Mouse (Mus musculus): ENCODE data around the gene Islr. TPM values are rescaled to one million over a fixed set of nuclear protein-coding genes. Genes with fewer than 3 reads are reported as not detected.

Islr gene
- total and polyA plus RNA-seq, 3 experiments, result not detected

DNA sequence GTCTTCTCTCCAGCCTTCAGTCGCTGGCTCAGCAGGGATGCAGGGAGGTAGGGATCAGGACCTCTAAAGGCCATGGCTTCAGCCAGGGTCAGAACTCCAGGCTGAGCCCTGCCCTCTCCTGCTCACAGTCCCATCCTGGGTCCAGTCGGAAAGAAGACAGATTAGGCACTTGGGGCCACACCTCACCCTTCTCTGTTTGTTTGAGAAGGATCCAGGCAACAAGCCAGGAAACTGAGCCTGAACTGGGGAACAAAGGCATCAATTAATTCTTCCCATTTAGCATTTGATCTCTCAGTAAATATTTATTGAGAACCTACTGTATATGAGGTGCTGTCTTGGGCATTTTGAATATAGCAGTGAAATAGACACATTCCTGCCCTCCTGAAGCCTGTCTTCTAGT is 85.4 kb downstream of the Islr start, which contains the start of gene Ccdc33:
Gene Ccdc33 (minus strand): TSS at position 153 of the 400 bp plus-strand sequence.
- H3K27ac ChIP-seq (ENCODE audit: control insufficient read depth, low read depth, low read length), result no peak within 1 kb of the TSS
- no peaks in the 10 kb centered on the region for H3K4me1 ChIP-seq (ENCODE audit: control insufficient read depth in 1 of 2, insufficient read depth in 2 of 2, low read length in 2 of 2)
- H3K4me3 ChIP-seq (ENCODE audit: control insufficient read depth in 1 of 2, insufficient read depth in 1 of 2, low read depth in 2 of 2, low read length in 2 of 2), result no peak within 1 kb of the TSS
- TF ChIP-seq ZNF384 (IDR thresholded peaks at IDR 0.05; ENCODE audit: low read depth, low read length) (no peak), ELF1 (IDR thresholded peaks at IDR 0.05; ENCODE audit: low read depth, low read length) (no peak), ZMIZ1 (IDR thresholded peaks at IDR 0.05; ENCODE audit: low read depth, low read length) (no peak), MYC (IDR thresholded peaks at IDR 0.05; ENCODE audit: low read depth, low read length) (no peak), MAZ (IDR thresholded peaks at IDR 0.05; ENCODE audit: low read depth, low read length) (no peak), MAX (IDR thresholded peaks at IDR 0.05; ENCODE audit: low read length) (no peak), CHD1 (IDR thresholded peaks at IDR 0.05; ENCODE audit: low read depth, low read length) (no peak), MYB (IDR thresholded peaks at IDR 0.05; ENCODE audit: low read depth, low read length) (no peak), RAD21 (IDR thresholded peaks at IDR 0.05; ENCODE audit: low read depth, low read length) (no peak), CHD2 (IDR thresholded peaks at IDR 0.05; ENCODE audit: low read length) (no peak), TAL1 (IDR thresholded peaks at IDR 0.05; ENCODE audit: low read length) (no peak), SIN3A (IDR thresholded peaks at IDR 0.05; ENCODE audit: low read length) (no peak)
- no peaks in the 10 kb centered on the region for H3K36me3 ChIP-seq (ENCODE audit: control insufficient read depth in 1 of 2, insufficient read depth in 2 of 2, low read length in 2 of 2)
- H3K27me3 ChIP-seq (ENCODE audit: control insufficient read depth in 1 of 2, insufficient read depth in 2 of 2, low read length in 2 of 2), result peaks cover 8 to 11% of the 10 kb centered on the region in 2 experiments; a peak in 3 of 4 replicates
- no peaks in the 10 kb centered on the region for H3K79me2 ChIP-seq (ENCODE audit: control insufficient read depth, insufficient read depth, low read length, poor library complexity)
- H3K9ac ChIP-seq (ENCODE audit: control insufficient read depth, low read depth, low read length, poor library complexity, severe bottlenecking), result no peak within 1 kb of the TSS
- H3K9me3 ChIP-seq (replicated peaks; ENCODE audit: insufficient read depth, low read length), result no peaks in the 10 kb centered on the region
- DNase-seq (ENCODE audit: low read depth, low spot score), result no peak

DNA sequence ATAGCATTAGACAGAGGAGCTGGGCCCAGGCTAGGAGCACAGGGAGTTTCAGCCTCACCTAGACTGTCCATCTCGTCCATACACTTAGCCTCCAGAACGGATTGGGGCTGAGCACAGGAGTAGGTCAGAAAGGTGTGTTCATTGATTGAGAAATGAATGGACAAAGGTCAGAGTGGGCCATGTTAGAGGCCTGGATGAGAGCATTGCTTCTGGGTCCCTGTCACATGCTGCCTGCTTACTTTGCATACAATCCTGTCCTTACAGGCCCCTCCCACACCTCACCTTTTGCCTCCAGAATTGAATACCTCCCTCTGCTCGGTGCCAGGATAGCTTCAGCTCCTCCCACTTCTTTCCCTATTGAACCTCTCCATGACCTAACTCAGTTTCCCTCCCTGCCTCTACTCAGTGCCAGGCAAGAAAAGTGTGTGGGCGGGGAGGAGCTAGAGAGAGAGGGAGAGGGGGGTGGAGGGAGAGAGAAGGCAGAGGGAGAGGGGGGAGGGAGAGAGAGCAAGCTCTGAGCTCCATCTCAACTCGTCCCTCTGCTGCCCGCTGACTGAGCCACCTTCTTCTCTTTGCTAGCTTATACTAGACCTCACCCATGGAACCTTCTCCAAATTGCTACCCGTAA is 88.0 kb downstream of the Islr start:
- no peaks in the 10 kb centered on the region for H3K36me3 ChIP-seq (ENCODE audit: control insufficient read depth in 1 of 2, insufficient read depth in 2 of 2, low read length in 2 of 2)
- H3K27me3 ChIP-seq (ENCODE audit: control insufficient read depth in 1 of 2, insufficient read depth in 2 of 2, low read length in 2 of 2), result peaks cover 6 to 11% of the 10 kb centered on the region in 2 experiments; a peak in 3 of 4 replicates
- DNase-seq (ENCODE audit: low read depth, low spot score), result no peak
- no peaks in the 10 kb centered on the region for H3K79me2 ChIP-seq (ENCODE audit: control insufficient read depth, insufficient read depth, low read length, poor library complexity)
- H3K9ac ChIP-seq (ENCODE audit: control insufficient read depth, low read depth, low read length, poor library complexity, severe bottlenecking), result no peak overlapping the region
- TF ChIP-seq POLR2A (IDR thresholded peaks at IDR 0.05; ENCODE audit: control insufficient read depth in 1 of 2, insufficient read depth in 1 of 2, low read depth in 1 of 2, low read length in 2 of 2, poor library complexity in 1 of 2), result no peak
- TF ChIP-seq UBTF (IDR thresholded peaks at IDR 0.05; ENCODE audit: borderline replicate concordance, insufficient read depth, low read depth, low read length), result no peak
- TF ChIP-seq SMC3 (IDR thresholded peaks at IDR 0.05; ENCODE audit: low read depth, low read length), result no peak
- no peak for TF ChIP-seq ETS1 (IDR thresholded peaks at IDR 0.05; ENCODE audit: low read depth, low read length)
- TF ChIP-seq ZKSCAN1 (IDR thresholded peaks at IDR 0.05; ENCODE audit: low read depth, low read length), result no peak
- TF ChIP-seq JUND (IDR thresholded peaks at IDR 0.05; ENCODE audit: low read depth, low read length), result no peak
- TF ChIP-seq ZMIZ1 (IDR thresholded peaks at IDR 0.05; ENCODE audit: low read depth, low read length), result no peak
- no peak for TF ChIP-seq NELFE (IDR thresholded peaks at IDR 0.05; ENCODE audit: low read depth, low read length)
- TF ChIP-seq MYC (IDR thresholded peaks at IDR 0.05; ENCODE audit: low read depth, low read length), result no peak
- TF ChIP-seq GATA1 (IDR thresholded peaks at IDR 0.05; ENCODE audit: low read depth, low read length), result no peak
- no peak for TF ChIP-seq ELF1 (IDR thresholded peaks at IDR 0.05; ENCODE audit: low read depth, low read length)
- H3K4me1 ChIP-seq (ENCODE audit: control insufficient read depth in 1 of 2, insufficient read depth in 2 of 2, low read length in 2 of 2), result no peaks in the 10 kb centered on the region
- no peaks in the 10 kb centered on the region for H3K9me3 ChIP-seq (replicated peaks; ENCODE audit: insufficient read depth, low read length)
- no peak overlapping the region for H3K27ac ChIP-seq (ENCODE audit: control insufficient read depth, low read depth, low read length)
- no peak overlapping the region for H3K4me3 ChIP-seq (ENCODE audit: control insufficient read depth in 1 of 2, insufficient read depth in 1 of 2, low read depth in 2 of 2, low read length in 2 of 2)

Data from MEL (cell line).